Mouse (Mus musculus) CD4-positive helper T cell, adult 2 months (primary cell): Measurements from ENCODE around the gene Tenm4.
A peak's percentile ranks its signal among the peaks of the same experiment; 100 is the strongest.

ENCODE experiments used
- DNase-seq: peaks from one replicate; pipeline ENCODE4 v3.0.0-alpha.2; 2012; ENCODE audit warnings: low read depth, missing footprints, low spot score

Gene Tenm4

GRCm38 (mm10) chr7:96808059-96808646 is 637.1 kb downstream of the Tenm4 start:
- DNase-seq, result no peak

GRCm38 (mm10) chr7:96811691-96812090 is 640.6 kb downstream of the Tenm4 start:
- no peak for DNase-seq

DNA sequence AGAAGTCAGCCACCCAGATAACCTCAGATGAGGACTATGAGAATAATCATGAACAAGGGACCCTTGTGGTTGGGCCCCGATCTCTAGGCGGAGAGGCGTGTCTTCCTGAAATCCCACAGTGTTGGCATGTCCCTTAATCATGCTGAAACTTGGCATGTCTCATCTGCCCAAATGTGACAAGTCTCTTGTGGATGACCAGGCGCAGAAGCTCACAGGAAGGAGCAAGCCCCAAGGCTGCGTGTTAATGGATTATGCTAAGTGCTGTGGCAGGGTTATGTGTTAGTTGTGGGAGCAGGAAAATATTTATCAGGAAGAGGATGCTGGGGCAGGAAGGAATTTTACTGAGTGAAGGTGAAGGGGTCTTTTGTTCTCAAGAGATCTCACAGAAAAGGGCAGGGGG is 642.0 kb downstream of the Tenm4 start:
- DNase-seq, result no peak

- no peak for DNase-seq
Observed at GRCm38 (mm10) chr7:96813497-96814400, 642.7 kb downstream of the Tenm4 start.

GRCm38 (mm10) chr7:96814581-96814980 is 643.5 kb downstream of the Tenm4 start:
- DNase-seq, result peak; percentile 9

DNA sequence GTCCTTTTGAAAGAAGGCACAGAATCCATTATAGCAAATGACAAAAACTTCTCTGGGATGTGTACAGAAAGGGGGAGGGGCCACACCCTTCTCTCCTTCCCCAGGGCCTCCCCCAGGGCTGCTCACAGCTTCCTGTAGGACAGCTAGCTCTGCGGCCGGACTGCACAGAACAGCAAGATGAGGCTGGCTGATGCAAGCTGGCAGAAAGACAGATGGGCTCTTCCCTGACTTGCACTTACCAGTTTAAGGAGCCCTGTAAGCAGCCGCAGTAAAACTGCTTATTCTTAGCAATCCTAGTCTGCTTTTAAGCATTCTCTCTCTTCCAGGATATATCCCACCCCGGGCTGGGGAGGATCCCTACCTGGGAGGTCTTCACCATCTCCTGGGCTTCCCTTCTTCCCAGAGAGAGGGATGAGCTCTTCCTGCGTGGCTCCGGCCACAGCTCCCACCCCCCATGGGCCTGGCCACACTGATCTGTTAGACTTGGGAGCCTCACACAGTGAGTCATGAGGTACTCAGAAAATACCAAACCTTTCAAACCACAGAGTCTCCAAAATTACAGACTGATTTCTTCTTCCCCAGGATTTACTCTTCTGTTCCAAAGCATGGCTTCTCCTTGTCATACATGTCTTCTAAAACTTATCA is 646.1 kb downstream of the Tenm4 start:
- DNase-seq, result no peak

DNA sequence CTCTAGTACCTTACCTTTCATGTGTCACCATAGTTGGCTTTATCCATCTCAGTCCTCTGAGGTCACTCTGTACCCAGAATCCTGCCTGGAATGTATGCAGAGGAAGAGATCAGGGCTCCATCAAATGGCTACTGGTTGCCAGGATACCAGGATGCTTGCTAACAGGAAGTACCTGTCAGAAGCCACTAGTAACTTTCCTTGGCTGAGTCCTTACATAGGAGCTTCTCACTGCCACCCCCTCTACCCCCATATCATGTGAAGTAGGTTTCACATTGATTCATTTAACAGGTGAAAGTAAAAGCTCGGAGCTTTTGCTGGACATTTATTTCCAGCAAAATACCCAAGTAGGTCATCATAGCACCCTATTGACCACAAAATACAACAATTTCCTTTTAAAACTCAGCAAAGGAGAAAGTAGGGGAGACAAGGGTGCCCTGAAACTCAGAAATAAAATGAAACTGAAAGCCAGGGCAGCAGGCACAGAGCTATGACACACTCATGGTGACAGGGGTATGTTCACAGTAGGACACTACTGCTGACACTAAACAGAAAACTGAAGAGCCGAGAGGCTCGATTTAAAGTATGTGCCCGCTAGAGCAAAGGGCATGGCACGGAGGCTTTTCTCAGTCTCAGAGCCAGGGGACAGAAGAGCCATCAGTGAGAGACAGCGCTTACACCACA is 647.3 kb downstream of the Tenm4 start:
- DNase-seq, result peak; percentile 11

DNA sequence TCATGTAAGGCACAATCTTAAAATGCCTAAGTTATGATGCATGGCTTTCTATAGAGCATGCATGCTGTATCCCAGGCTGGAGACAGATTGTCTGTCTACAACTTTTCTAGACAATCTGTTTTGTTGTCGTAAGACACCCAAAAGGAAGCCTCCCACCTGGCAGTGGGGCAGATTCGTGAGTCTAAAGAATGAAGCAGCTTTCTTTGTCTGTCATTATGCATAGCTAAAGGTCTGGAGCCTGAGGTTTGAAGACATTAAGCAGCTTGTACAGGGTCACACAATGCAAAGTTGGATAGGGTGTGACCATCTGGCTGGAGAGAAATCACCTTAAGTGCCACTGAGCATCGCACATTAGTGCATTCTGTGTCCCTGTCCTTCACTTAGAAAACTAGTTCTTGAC is 648.5 kb downstream of the Tenm4 start:
- no peak for DNase-seq

- no peak for DNase-seq
Observed at GRCm38 (mm10) chr7:96820343-96820742, 649.3 kb downstream of the Tenm4 start.

GRCm38 (mm10) chr7:96826101-96826500 is 655.1 kb downstream of the Tenm4 start:
- no peak for DNase-seq

- DNase-seq, result no peak
Observed at GRCm38 (mm10) chr7:96826672-96827071, 655.6 kb downstream of the Tenm4 start.

DNA sequence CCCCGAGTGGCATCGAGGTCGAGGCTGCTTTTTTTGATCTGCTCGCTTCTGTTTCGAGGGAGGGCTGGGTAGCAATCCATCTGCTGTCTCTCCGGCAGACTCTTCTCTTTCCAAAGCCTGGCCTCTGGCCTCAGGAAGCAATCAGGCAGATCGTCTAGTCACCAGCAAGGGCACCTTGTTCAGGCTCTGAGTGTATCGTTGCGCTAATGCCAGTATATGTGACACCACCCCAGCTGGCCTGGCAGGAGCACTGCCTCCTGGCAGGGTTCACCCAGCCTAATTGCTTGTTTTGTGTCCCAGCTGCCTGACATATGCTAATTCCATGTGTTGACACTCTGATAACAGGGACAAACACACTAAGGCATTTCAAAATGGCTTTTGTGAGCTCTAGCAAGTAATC is 661.5 kb downstream of the Tenm4 start:
- no peak for DNase-seq

DNA sequence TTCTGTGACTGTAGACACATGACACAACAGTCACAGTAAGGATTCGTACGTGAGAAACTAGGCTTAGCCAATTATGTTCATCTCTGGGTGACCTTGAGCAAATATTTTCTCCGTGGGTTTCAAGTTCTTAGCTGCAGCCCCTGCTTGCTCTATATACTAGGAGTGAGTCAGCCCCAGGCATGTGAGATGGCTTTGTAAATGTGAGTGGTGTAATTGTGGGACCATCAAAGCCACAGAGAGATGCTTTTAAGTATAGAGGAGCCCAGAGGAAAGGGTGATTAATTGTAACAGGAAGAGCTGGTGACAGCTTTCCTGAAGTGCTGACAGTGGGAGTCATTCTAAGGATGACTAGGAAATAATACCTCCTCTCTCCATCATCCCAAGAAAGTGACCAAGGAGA is 662.0 kb downstream of the Tenm4 start:
- DNase-seq, result no peak

GRCm38 (mm10) chr7:96834681-96835289 is 663.7 kb downstream of the Tenm4 start:
- DNase-seq, result no peak

GRCm38 (mm10) chr7:96835313-96835712 is 664.3 kb downstream of the Tenm4 start:
- no peak for DNase-seq

DNA sequence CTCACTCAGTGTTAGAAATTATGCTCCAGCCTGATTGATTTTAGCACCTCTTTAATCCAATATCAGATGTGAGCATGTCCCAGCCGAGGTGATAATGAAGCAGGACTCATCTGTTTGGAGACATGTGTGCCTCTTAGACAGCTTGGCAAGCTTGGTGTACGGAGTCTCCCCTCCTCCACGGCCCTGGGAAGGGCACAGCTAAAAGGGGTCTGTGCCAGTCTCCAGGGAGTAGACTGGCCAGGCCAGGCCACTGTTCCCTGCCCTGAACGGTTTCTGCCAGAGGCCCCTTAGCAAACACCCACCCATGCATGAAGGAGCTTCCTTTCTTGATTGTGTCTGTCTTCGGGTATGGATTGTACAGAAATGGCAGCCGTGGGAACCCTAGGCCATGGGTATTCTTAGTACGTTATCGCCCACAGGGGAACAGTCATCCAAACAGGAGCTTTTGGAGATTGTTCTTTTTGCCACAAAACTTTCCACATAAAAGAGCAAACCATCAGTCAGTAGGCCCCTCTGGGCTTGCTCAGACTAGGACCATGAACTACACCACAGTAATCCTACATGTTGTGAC is 667.3 kb downstream of the Tenm4 start:
- DNase-seq, result no peak

DNA sequence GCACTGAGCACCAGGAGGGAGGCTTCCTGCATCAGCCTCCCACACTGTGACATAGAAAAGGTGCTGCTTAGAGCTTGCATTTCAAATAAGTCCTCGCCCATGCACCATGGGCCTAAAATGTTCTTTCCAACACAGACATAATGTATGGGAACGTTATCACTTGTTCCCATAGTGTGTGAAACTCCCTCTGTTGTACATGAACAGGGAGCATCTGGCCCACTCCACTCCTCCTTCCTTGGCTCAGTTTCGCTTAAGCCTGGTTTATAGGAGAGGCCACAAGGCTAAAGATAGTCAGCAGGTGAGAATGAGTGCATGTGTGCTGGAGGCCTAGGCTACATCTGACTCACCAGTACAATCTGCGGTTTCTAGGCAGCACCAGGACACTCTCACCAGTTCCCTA is 667.9 kb downstream of the Tenm4 start:
- no peak for DNase-seq

DNA sequence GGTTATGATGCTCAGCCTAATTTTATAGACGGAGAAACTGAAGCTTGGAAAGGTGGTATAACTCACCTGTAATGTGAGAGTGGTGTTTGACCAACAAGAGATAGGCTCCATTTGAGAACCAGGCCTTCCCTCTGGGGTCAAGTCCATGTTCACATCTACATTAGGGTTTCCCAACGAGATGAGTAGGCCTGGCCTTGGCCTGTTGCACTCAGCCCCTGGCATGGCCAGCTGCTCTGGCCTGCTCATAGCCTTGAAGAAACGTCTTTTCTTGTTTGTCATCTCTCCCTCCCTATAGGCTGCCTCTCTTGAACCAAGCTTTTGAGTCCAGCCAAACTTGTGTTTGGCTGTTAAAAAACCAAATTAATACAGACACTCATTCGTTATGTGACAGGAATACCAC is 668.5 kb downstream of the Tenm4 start:
- no peak for DNase-seq

DNA sequence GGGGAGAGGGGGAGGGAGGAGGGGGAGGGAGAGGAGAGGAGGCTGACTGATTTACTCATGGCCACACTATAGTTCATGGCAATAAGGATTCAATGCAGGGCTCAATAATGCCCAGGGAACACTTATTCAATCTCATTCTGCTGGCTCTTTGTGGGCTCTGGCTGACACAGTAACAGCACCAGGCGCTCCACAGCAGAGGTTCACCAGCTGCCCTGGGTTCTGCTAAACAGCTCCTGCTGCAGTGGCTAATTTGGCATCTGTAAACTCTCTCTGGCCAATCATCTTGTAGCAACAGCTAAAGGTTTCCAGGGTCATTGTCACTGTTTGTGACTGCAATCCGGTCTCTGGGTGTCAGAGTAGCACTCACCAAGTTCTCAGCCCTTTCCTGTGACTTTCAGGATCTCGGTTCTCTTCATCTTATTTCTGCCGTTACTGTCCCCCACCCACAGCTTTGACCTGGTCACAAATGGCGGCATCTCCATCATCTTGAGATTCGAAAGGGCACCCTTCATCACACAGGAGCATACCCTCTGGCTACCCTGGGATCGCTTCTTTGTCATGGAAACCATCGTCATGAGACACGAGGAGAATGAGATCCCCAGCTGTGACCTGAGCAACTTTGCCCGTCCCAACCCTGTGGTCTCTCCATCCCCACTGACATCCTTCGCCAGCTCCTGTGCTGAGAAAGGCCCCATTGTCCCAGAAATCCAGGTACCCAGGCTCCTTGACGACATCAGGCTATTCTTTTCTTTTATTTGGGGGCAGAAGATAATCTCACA is 671.6 kb downstream of the Tenm4 start:
- DNase-seq, result no peak

- no peak for DNase-seq
Observed at GRCm38 (mm10) chr7:96844104-96844894, 673.3 kb downstream of the Tenm4 start.
